Mouse (Mus musculus): ENCODE data around the gene Tmbim4. TPM values are rescaled to one million over a fixed set of nuclear protein-coding genes. Genes with fewer than 3 reads are reported as not detected.
"Not testable (repeated sequence)": the region's sequence is repeated elsewhere in the genome, so short reads cannot be mapped to it uniquely, and the experiment has no call there.

The Tmbim4 gene
- polyA plus RNA-seq, 1 experiment from 2014 or later = 81.2 TPM

GRCm38 (mm10) chr10:120204591-120205210 is 3.3 kb downstream of the Tmbim4 start:
- Histone ChIP-seq H3K27me3 (ENCODE audit: control insufficient read depth, insufficient read depth, low read depth, low read length) (peaks cover 12% of the 10 kb centered on the region), H3K4me3 (ENCODE audit: low read depth, low read length) (no peak overlapping the region), H3K9ac (ENCODE audit: low read depth, low read length) (no peak overlapping the region), H3K4me2 (ENCODE audit: low read depth, low read length) (no peak overlapping the region), H3K27ac (ENCODE audit: low read length) (no peak overlapping the region), H3K9me3 (replicated peaks; ENCODE audit: control insufficient read depth, low read length) (no peaks in the 10 kb centered on the region), H3K4me1 (ENCODE audit: control insufficient read depth, low read depth, low read length) (peaks cover 13% of the 10 kb centered on the region), H3K36me3 (ENCODE audit: control insufficient read depth, insufficient read depth) (no peaks in the 10 kb centered on the region)
- no peak for ATAC-seq (ENCODE audit: low read depth)
- WGBS (ENCODE audit: insufficient replicate concordance) = 67% methylated on average over 13 of the region's 13 CpGs

- no peaks in the 10 kb centered on the region for H3K9me3 ChIP-seq (replicated peaks; ENCODE audit: control insufficient read depth, low read length)
- no peak for ATAC-seq (ENCODE audit: low read depth)
- H3K4me1 ChIP-seq (ENCODE audit: control insufficient read depth, low read depth, low read length) = peaks cover 7% of the 10 kb centered on the region
- no peak overlapping the region for H3K9ac ChIP-seq (ENCODE audit: low read depth, low read length)
- peak overlapping the region; percentile 73 for H3K4me2 ChIP-seq (ENCODE audit: low read depth, low read length)
- no peak overlapping the region; the same call in 1 of the 2 replicates for H3K4me3 ChIP-seq (ENCODE audit: low read depth, low read length)
- 60% methylated on average over 8 of the region's 8 CpGs for WGBS (ENCODE audit: insufficient replicate concordance)
- H3K27me3 ChIP-seq (ENCODE audit: control insufficient read depth, insufficient read depth, low read depth, low read length) = no peaks in the 10 kb centered on the region
- H3K36me3 ChIP-seq (ENCODE audit: control insufficient read depth, insufficient read depth) = no peaks in the 10 kb centered on the region
- no peak overlapping the region for H3K27ac ChIP-seq (ENCODE audit: low read length)
These were observed 6.6 kb downstream of the Tmbim4 start for GRCm38 (mm10) chr10:120208015-120208414.

- H3K27ac ChIP-seq (ENCODE audit: low read length) = peak overlapping the region; percentile 49; the same call in 1 of the 2 replicates
- ATAC-seq (ENCODE audit: low read depth) = peak; percentile 85
- H3K9ac ChIP-seq (ENCODE audit: low read depth, low read length) = peak overlapping the region; percentile 84
- no peaks in the 10 kb centered on the region for H3K27me3 ChIP-seq (ENCODE audit: control insufficient read depth, insufficient read depth, low read depth, low read length)
- H3K4me3 ChIP-seq (ENCODE audit: low read depth, low read length) = peak overlapping the region; percentile 85
- H3K9me3 ChIP-seq (replicated peaks; ENCODE audit: control insufficient read depth, low read length) = no peaks in the 10 kb centered on the region
- no peaks in the 10 kb centered on the region for H3K36me3 ChIP-seq (ENCODE audit: control insufficient read depth, insufficient read depth)
- 2% methylated on average over 53 of the region's 53 CpGs for WGBS (ENCODE audit: insufficient replicate concordance)
- H3K4me2 ChIP-seq (ENCODE audit: low read depth, low read length) = peak overlapping the region; percentile 73
- H3K4me1 ChIP-seq (ENCODE audit: control insufficient read depth, low read depth, low read length) = peaks cover 7% of the 10 kb centered on the region
These were observed 7.5 kb downstream of the Tmbim4 start for GRCm38 (mm10) chr10:120208575-120209538.

- Histone ChIP-seq H3K27me3 (ENCODE audit: control insufficient read depth, insufficient read depth, low read depth, low read length) (no peaks in the 10 kb centered on the region), H3K4me3 (ENCODE audit: low read depth, low read length) (peak overlapping the region; percentile 85), H3K9ac (ENCODE audit: low read depth, low read length) (peak overlapping the region; percentile 84), H3K36me3 (ENCODE audit: control insufficient read depth, insufficient read depth) (no peaks in the 10 kb centered on the region), H3K4me1 (ENCODE audit: control insufficient read depth, low read depth, low read length) (peaks cover 7% of the 10 kb centered on the region), H3K4me2 (ENCODE audit: low read depth, low read length) (peak overlapping the region; percentile 73), H3K9me3 (replicated peaks; ENCODE audit: control insufficient read depth, low read length) (no peaks in the 10 kb centered on the region), H3K27ac (ENCODE audit: low read length) (peak overlapping the region; percentile 19)
- WGBS (ENCODE audit: insufficient replicate concordance) = 32% methylated on average over 6 of the region's 6 CpGs
- ATAC-seq (ENCODE audit: low read depth) = no peak
These were observed 8.1 kb downstream of the Tmbim4 start for GRCm38 (mm10) chr10:120209539-120209925.

- Histone ChIP-seq H3K4me3 (ENCODE audit: low read depth, low read length) (peak overlapping the region; percentile 85), H3K27ac (ENCODE audit: low read length) (no peak overlapping the region; the same call in 1 of the 2 replicates), H3K27me3 (ENCODE audit: control insufficient read depth, insufficient read depth, low read depth, low read length) (no peaks in the 10 kb centered on the region), H3K4me2 (ENCODE audit: low read depth, low read length) (peak overlapping the region; percentile 73), H3K9me3 (replicated peaks; ENCODE audit: control insufficient read depth, low read length) (no peaks in the 10 kb centered on the region), H3K9ac (ENCODE audit: low read depth, low read length) (no peak overlapping the region), H3K4me1 (ENCODE audit: control insufficient read depth, low read depth, low read length) (peaks cover 7% of the 10 kb centered on the region), H3K36me3 (ENCODE audit: control insufficient read depth, insufficient read depth) (no peaks in the 10 kb centered on the region)
- ATAC-seq (ENCODE audit: low read depth) = no peak
- WGBS (ENCODE audit: insufficient replicate concordance) = 71% methylated on average over 3 of the region's 3 CpGs
These were observed 8.7 kb downstream of the Tmbim4 start for GRCm38 (mm10) chr10:120210096-120210495.

GRCm38 (mm10) chr10:120217099-120217498 is 15.7 kb downstream of the Tmbim4 start:
- H3K4me1 ChIP-seq (ENCODE audit: control insufficient read depth, low read depth, low read length); H3K4me3 ChIP-seq (ENCODE audit: low read depth, low read length); H3K4me2 ChIP-seq (ENCODE audit: low read depth, low read length); H3K27me3 ChIP-seq (ENCODE audit: control insufficient read depth, insufficient read depth, low read depth, low read length); H3K36me3 ChIP-seq (ENCODE audit: control insufficient read depth, insufficient read depth); H3K9me3 ChIP-seq (replicated peaks; ENCODE audit: control insufficient read depth, low read length); H3K27ac ChIP-seq (ENCODE audit: low read length); ATAC-seq (ENCODE audit: low read depth); H3K9ac ChIP-seq (ENCODE audit: low read depth, low read length): not testable (repeated sequence)
- 79% methylated on average over 1 of the region's 1 CpGs for WGBS (ENCODE audit: insufficient replicate concordance)

GRCm38 (mm10) chr10:120218996-120219395 is 17.6 kb downstream of the Tmbim4 start:
- Histone ChIP-seq H3K36me3 (ENCODE audit: control insufficient read depth, insufficient read depth) (peaks cover 3% of the 10 kb centered on the region), H3K4me2 (ENCODE audit: low read depth, low read length) (no peak overlapping the region), H3K4me3 (ENCODE audit: low read depth, low read length) (no peak overlapping the region), H3K9ac (ENCODE audit: low read depth, low read length) (no peak overlapping the region), H3K27ac (ENCODE audit: low read length) (no peak overlapping the region), H3K4me1 (ENCODE audit: control insufficient read depth, low read depth, low read length) (no peaks in the 10 kb centered on the region), H3K27me3 (ENCODE audit: control insufficient read depth, insufficient read depth, low read depth, low read length) (no peaks in the 10 kb centered on the region), H3K9me3 (replicated peaks; ENCODE audit: control insufficient read depth, low read length) (no peaks in the 10 kb centered on the region)
- 84% methylated on average over 10 of the region's 10 CpGs for whole genome bisulfite sequencing (ENCODE audit: insufficient replicate concordance)
- ATAC-seq (ENCODE audit: low read depth) = no peak

- peaks cover 3% of the 10 kb centered on the region for H3K36me3 ChIP-seq (ENCODE audit: control insufficient read depth, insufficient read depth)
- H3K9ac ChIP-seq (ENCODE audit: low read depth, low read length) = no peak overlapping the region
- no peak overlapping the region for H3K27ac ChIP-seq (ENCODE audit: low read length)
- H3K27me3 ChIP-seq (ENCODE audit: control insufficient read depth, insufficient read depth, low read depth, low read length) = no peaks in the 10 kb centered on the region
- H3K4me3 ChIP-seq (ENCODE audit: low read depth, low read length) = no peak overlapping the region
- WGBS (ENCODE audit: insufficient replicate concordance) = 49% methylated on average over 14 of the region's 14 CpGs
- ATAC-seq (ENCODE audit: low read depth) = peak; percentile 55; the same call in 1 of the 2 replicates
- H3K4me2 ChIP-seq (ENCODE audit: low read depth, low read length) = no peak overlapping the region
- H3K9me3 ChIP-seq (replicated peaks; ENCODE audit: control insufficient read depth, low read length) = no peaks in the 10 kb centered on the region
- no peaks in the 10 kb centered on the region for H3K4me1 ChIP-seq (ENCODE audit: control insufficient read depth, low read depth, low read length)
These were observed 18.4 kb downstream of the Tmbim4 start for GRCm38 (mm10) chr10:120219578-120220359.

All from liver, embryonic 16.5 days (tissue).